Mouse (Mus musculus) liver, postnatal 0 days (tissue): ENCODE results near the gene Rab36.

Source experiments
- CTCF ChIP-seq: sonication (generic); IDR thresholded peaks from 2 replicates; pipeline ENCODE4 v1.5.1; 2016; ENCODE audit warnings: antibody characterized with exemption, low read depth
- EP300 ChIP-seq: IDR thresholded peaks from 2 replicates; pipeline ENCODE4 v1.6.1; 2016; ENCODE audit warnings: antibody characterized with exemption, low read depth, mild to moderate bottlenecking

DNA sequence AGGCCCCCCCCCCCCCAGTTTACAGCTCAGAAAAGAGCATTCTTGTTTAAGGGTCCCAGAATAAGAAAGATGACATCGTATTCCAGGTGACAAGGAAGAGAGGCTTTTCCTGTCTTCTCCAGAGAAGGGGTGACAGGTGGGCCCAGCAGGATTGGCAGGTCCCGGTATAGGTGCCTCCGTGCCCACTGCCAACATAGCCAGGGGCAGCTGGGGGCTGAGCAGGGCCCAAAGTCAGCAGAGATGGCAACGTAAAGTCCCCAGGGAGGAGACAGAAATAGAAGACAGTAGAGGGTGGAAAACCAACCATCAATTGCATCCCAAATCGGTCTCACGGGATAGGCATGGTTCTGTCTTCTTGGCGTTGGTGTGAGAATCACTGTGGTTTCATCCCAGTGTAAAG is 11.9 kb downstream of the Rab36 start:
- TF ChIP-seq CTCF, result no peak
- no peak for TF ChIP-seq EP300
